Mouse (Mus musculus) kidney, embryonic 15.5 days (tissue): ENCODE data around the gene Rnf138rt1. TPM values are rescaled to one million over a fixed set of nuclear protein-coding genes. Genes with fewer than 3 reads are reported as not detected.

Experiments used
- ATAC-seq: fragments of 200-750 bp; cut with Nextera tagmentation; replicated peaks from 2 replicates; pipeline ENCODE4 v1.8.0; 2017; ENCODE audit warnings: moderate TSS enrichment; ENCODE audit not compliant: low FRiP score
- H3K27ac ChIP-seq: fragments of 300-500 bp; sonication (generic); 2 replicates; pipeline ENCODE4 v1.5.1; 2015; ENCODE audit warnings: mild to moderate bottlenecking, inconsistent platforms
- H3K27me3 ChIP-seq: fragments of 300-500 bp; sonication (generic); 2 replicates; pipeline ENCODE4 v1.6.1; 2015; ENCODE audit warnings: inconsistent platforms
- H3K36me3 ChIP-seq: fragments of 300-500 bp; sonication (generic); 2 replicates; pipeline ENCODE4 v1.6.1; 2015; ENCODE audit warnings: inconsistent platforms
- H3K4me1 ChIP-seq: fragments of 300-500 bp; sonication (generic); 2 replicates; pipeline ENCODE4 v1.6.1; 2015; ENCODE audit warnings: inconsistent platforms
- H3K4me2 ChIP-seq: fragments of 300-500 bp; sonication (generic); 2 replicates; pipeline ENCODE4 v1.6.1; 2015; ENCODE audit warnings: moderate library complexity, mild to moderate bottlenecking, inconsistent platforms
- H3K4me3 ChIP-seq: fragments of 300-500 bp; sonication (generic); replicated peaks from 2 replicates; pipeline ENCODE4 v1.5.1; 2015; ENCODE audit warnings: mild to moderate bottlenecking, inconsistent platforms
- H3K9ac ChIP-seq: fragments of 300-500 bp; sonication (generic); 2 replicates; pipeline ENCODE4 v1.6.1; 2015; ENCODE audit warnings: mild to moderate bottlenecking, inconsistent platforms
- H3K9me3 ChIP-seq: fragments of 300-500 bp; sonication (generic); replicated peaks from 2 replicates; pipeline ENCODE4 v1.6.1; 2016; ENCODE audit warnings: inconsistent platforms
- WGBS: fragments of 180-500 bp; shearing (Covaris S2); methylation state at CpG from one replicate; pipeline ENCODE4 v1.1.7; 2015; ENCODE audit warnings: mixed read lengths; 5-methylcytosine and 5-hydroxymethylcytosine counted together
- polyA plus RNA-seq: library from polyadenylated mRNA; unstranded; fragments of >200 nt; fragmentation: Nextera tagmentation; extraction: Ambion mirVana; gene quantifications from 2 replicates; pipeline ENCODE4 v1.2.1, GENCODE M21; 2015

Gene Rnf138rt1
- polyA plus RNA-seq = 0.14 TPM in 1 of 2 replicates, not detected in the other

DNA sequence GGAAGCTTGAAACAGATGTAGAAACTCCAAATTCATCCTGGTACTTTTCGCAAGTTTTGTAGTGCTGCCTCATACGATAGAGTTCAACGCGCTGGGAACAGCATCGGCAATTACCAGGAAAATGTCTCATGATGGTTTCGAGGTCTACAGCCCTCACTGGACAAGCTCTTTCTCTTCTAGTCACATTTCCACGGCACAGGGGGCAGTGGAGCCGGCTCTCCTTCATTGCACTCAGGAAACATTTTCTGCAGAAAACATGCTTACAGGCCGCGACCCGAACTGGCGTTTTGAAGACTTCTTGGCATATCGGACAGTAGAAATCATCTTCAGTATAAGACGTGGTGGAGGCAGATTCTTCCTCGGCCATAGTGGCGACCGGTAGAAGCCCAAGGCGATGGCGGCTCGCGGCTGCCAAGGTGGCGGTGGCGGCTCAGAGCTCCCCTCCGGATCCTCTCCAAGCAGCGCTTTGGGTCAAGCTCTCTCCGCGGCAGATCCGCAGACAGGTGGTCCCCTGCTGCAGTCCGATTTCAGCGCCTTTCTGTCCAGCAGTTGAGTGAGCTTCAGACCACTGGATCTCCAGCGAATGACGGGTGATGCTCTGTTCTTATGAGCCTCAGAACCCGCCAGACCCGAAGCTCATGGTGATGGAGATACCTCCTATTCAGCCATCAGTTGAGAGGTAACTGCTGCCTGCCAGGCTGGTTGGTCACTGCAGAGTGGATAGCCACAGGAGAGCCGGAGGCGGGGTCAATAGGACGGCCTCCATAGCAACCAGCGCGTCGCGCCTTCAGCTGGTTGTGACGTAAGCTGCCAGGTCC is at the start of gene Rnf138rt1:
Gene Rnf138rt1 (minus strand): TSS at position 713 of the 818 bp plus-strand sequence.
- peak; percentile 89 for ATAC-seq
- 31% methylated on average over 42 of the region's 42 CpGs for WGBS
- no peaks in the 10 kb centered on the region for H3K36me3 ChIP-seq

GRCm38 (mm10) chrX:163807270-163807669 is 46.1 kb upstream of the Rnf138rt1 start:
- no peaks in the 10 kb centered on the region for H3K36me3 ChIP-seq
- H3K9me3 ChIP-seq = no peaks in the 10 kb centered on the region
- H3K4me3 ChIP-seq = no peak overlapping the region
- H3K4me2 ChIP-seq = no peak overlapping the region
- no peaks in the 10 kb centered on the region for H3K4me1 ChIP-seq
- H3K27me3 ChIP-seq = peaks cover 19% of the 10 kb centered on the region; the same call in 1 of the 2 replicates
- H3K27ac ChIP-seq = no peak overlapping the region
- WGBS = 71% methylated on average over 1 of the region's 1 CpGs
- no peak overlapping the region for H3K9ac ChIP-seq
- no peak for ATAC-seq

More for the DNA sequence above, at the start of gene Rnf138rt1:
- H3K27me3 ChIP-seq = peaks cover 45% of the 10 kb centered on the region
- no peaks in the 10 kb centered on the region for H3K9me3 ChIP-seq
- H3K4me2 ChIP-seq = peak within 1 kb of the TSS; percentile 69
- no peak within 1 kb of the TSS for H3K27ac ChIP-seq
- no peaks in the 10 kb centered on the region for H3K4me1 ChIP-seq
- H3K4me3 ChIP-seq = peak within 1 kb of the TSS; percentile 39
- H3K9ac ChIP-seq = no peak within 1 kb of the TSS

DNA sequence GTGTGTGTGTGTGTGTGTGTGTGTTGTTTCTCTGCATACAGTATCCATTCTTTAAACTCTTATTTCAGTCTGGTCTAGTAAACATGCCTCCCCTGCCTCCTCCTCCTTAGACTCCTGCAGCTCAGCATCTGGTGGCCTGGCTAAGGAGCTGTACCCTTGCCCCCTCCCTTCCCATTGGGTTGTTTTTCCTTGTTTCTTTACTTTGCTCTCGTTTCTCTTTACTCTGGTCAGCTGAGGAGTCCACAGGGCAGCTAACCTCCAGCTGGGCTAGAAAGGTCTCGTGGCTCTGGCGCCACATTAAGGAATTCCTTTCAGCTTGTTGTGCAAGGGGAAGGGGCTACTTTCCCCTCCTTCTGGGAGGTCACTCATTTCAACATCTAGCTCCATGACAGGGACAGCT is 5.2 kb upstream of the Rnf138rt1 start:
- H3K27me3 ChIP-seq = peaks cover 49% of the 10 kb centered on the region
- WGBS = 35% methylated on average over 3 of the region's 3 CpGs
- no peak overlapping the region for H3K4me2 ChIP-seq
- peak; percentile 58 for ATAC-seq
- no peaks in the 10 kb centered on the region for H3K36me3 ChIP-seq
- H3K9me3 ChIP-seq = no peaks in the 10 kb centered on the region
- H3K4me1 ChIP-seq = no peaks in the 10 kb centered on the region
- no peak overlapping the region for H3K9ac ChIP-seq
- H3K4me3 ChIP-seq = no peak overlapping the region
- H3K27ac ChIP-seq = no peak overlapping the region

DNA sequence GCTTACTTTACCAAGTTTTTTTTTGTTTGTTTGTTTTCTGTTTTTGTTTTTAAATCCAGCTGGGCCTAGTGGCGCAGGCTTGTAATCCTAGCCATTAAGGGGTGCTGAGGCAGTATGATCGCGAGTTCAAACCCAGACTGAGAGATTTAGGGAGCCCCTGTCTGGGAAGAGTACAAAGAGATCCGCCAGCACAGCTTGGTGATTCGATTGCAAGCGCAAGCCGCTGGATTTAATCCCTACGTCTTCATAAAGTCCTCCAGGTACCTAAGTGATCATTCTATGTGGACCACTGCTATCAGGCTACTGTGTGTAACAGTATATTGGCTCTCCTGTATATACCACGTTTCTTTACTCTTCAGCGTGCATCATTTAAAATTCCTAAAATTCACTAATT is 303 bp upstream of the Rnf138rt1 start:
- peak; percentile 54; the same call in 1 of the 2 replicates for ATAC-seq
- H3K36me3 ChIP-seq = no peaks in the 10 kb centered on the region
- H3K27me3 ChIP-seq = peaks cover 43% of the 10 kb centered on the region
- no peak overlapping the region for H3K27ac ChIP-seq
- peak overlapping the region; percentile 69 for H3K4me2 ChIP-seq
- 34% methylated on average over 10 of the region's 10 CpGs for WGBS
- H3K4me3 ChIP-seq = peak overlapping the region; percentile 39
- no peaks in the 10 kb centered on the region for H3K4me1 ChIP-seq
- H3K9me3 ChIP-seq = no peaks in the 10 kb centered on the region
- H3K9ac ChIP-seq = no peak overlapping the region

GRCm38 (mm10) chrX:163745996-163746395 is 15.1 kb downstream of the Rnf138rt1 start:
- Histone ChIP-seq H3K27me3 (peaks cover 34% of the 10 kb centered on the region), H3K4me3 (no peak overlapping the region), H3K36me3 (no peaks in the 10 kb centered on the region), H3K9ac (no peak overlapping the region), H3K27ac (no peak overlapping the region), H3K4me2 (no peak overlapping the region), H3K9me3 (no peaks in the 10 kb centered on the region), H3K4me1 (no peaks in the 10 kb centered on the region)
- WGBS = 83% methylated on average over 6 of the region's 6 CpGs
- ATAC-seq = no peak

- Histone ChIP-seq H3K9ac (no peak overlapping the region), H3K4me3 (no peak overlapping the region), H3K9me3 (no peaks in the 10 kb centered on the region), H3K27me3 (peaks cover 21% of the 10 kb centered on the region), H3K27ac (no peak overlapping the region), H3K4me2 (no peak overlapping the region), H3K4me1 (no peaks in the 10 kb centered on the region), H3K36me3 (no peaks in the 10 kb centered on the region)
- WGBS = 83% methylated on average over 2 of the region's 2 CpGs
- ATAC-seq = no peak
Observed at GRCm38 (mm10) chrX:163743896-163744295, 17.2 kb downstream of the Rnf138rt1 start.

GRCm38 (mm10) chrX:163738904-163739303 is 22.2 kb downstream of the Rnf138rt1 start:
- peaks cover 16% of the 10 kb centered on the region for H3K27me3 ChIP-seq
- H3K27ac ChIP-seq = no peak overlapping the region
- H3K9ac ChIP-seq = no peak overlapping the region
- ATAC-seq = no peak
- no peak overlapping the region for H3K4me2 ChIP-seq
- WGBS = 47% methylated on average over 1 of the region's 1 CpGs
- no peaks in the 10 kb centered on the region for H3K9me3 ChIP-seq
- no peak overlapping the region for H3K4me3 ChIP-seq
- H3K36me3 ChIP-seq = no peaks in the 10 kb centered on the region
- H3K4me1 ChIP-seq = no peaks in the 10 kb centered on the region

DNA sequence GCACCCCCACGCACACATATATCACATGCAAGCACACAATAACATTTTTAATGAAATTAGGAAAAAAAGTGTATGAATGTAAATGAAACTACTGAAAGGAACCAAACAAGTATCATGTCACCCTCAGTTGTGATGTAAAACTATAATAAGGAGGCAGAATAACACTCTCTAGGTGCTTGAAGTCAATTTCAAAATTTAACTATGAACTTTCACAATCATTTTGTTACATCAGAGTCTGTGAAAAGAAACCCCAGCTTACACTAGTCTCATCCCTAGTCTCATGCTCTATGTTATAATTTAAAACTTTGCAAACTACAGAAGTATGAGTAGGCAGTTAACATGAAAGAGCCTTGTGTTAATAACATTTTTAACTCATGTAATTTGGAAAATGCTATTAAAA is 27.0 kb downstream of the Rnf138rt1 start:
- ATAC-seq = no peak
- Histone ChIP-seq H3K9me3 (no peaks in the 10 kb centered on the region), H3K4me3 (no peak overlapping the region), H3K27ac (no peak overlapping the region), H3K27me3 (peaks cover 8% of the 10 kb centered on the region; the same call in 1 of the 2 replicates), H3K4me2 (no peak overlapping the region), H3K4me1 (no peaks in the 10 kb centered on the region), H3K36me3 (no peaks in the 10 kb centered on the region), H3K9ac (no peak overlapping the region)
- WGBS = 100% methylated on average over 1 of the region's 1 CpGs

- Histone ChIP-seq H3K4me3 (no peak overlapping the region), H3K9me3 (no peaks in the 10 kb centered on the region), H3K36me3 (no peaks in the 10 kb centered on the region), H3K9ac (no peak overlapping the region), H3K4me1 (no peaks in the 10 kb centered on the region), H3K27me3 (peaks cover 10% of the 10 kb centered on the region), H3K27ac (no peak overlapping the region), H3K4me2 (no peak overlapping the region)
- ATAC-seq = no peak
Observed at GRCm38 (mm10) chrX:163723630-163724029, 37.5 kb downstream of the Rnf138rt1 start.

- ATAC-seq = no peak
- Histone ChIP-seq H3K4me1 (no peaks in the 10 kb centered on the region), H3K27ac (no peak overlapping the region), H3K9me3 (no peaks in the 10 kb centered on the region), H3K9ac (no peak overlapping the region), H3K27me3 (peaks cover 10% of the 10 kb centered on the region), H3K4me2 (no peak overlapping the region), H3K36me3 (no peaks in the 10 kb centered on the region), H3K4me3 (no peak overlapping the region)
- WGBS = 54% methylated on average over 12 of the region's 12 CpGs
Observed at GRCm38 (mm10) chrX:163722785-163723577, 38.1 kb downstream of the Rnf138rt1 start.

- no peak overlapping the region for H3K4me2 ChIP-seq
- H3K36me3 ChIP-seq = no peaks in the 10 kb centered on the region
- H3K4me1 ChIP-seq = no peaks in the 10 kb centered on the region
- H3K9ac ChIP-seq = no peak overlapping the region
- no peak overlapping the region for H3K27ac ChIP-seq
- no peak overlapping the region for H3K4me3 ChIP-seq
- WGBS = 71% methylated on average over 2 of the region's 2 CpGs
- H3K9me3 ChIP-seq = no peaks in the 10 kb centered on the region
- ATAC-seq = no peak
- H3K27me3 ChIP-seq = peaks cover 10% of the 10 kb centered on the region
Observed at GRCm38 (mm10) chrX:163720597-163720996, 40.5 kb downstream of the Rnf138rt1 start.
